Mouse (Mus musculus): ENCODE results near the gene Nudt8. TPM values are rescaled to one million over a fixed set of nuclear protein-coding genes. Genes with fewer than 3 reads are reported as not detected.
A peak's percentile ranks its signal among the peaks of the same experiment; 100 is the strongest.
"Not testable (repeated sequence)": the region's sequence is repeated elsewhere in the genome, so short reads cannot be mapped to it uniquely, and the experiment has no call there.

Nudt8 gene
- total and polyA plus RNA-seq, 2 experiments: 13.4 to 30.1 TPM

DNA sequence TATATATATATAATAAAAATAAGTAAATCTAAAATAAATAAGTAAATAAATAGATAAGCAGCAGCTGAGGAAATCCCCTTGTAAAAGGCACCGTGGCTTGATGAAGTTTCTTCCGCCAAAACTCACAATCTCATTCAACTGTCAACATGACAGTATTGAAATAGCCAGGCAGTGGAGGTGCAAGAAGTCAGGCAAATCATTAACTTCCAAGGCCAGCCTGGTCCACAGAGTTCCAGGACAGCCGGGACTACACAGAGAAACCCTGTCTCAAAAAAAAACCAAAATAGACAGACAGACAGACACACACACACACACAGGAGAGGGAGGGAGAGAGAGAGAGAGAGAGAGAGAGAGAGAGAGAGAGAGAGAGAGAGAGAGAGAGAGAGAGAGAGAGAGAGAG lies 32.9 kb downstream of the Nudt8 start:
- H3K79me2 ChIP-seq (ENCODE audit: control insufficient read depth, insufficient read depth, low read length): no peaks in the 10 kb centered on the region
- peak; percentile 95 for DNase-seq (ENCODE audit: extremely low read depth, low read depth, low spot score)
- no peak overlapping the region for H3K9ac ChIP-seq (ENCODE audit: low read depth, low read length)
- peaks cover 4% of the 10 kb centered on the region; the same call in 1 of the 2 replicates for H3K36me3 ChIP-seq (ENCODE audit: control insufficient read depth, insufficient read depth, low read length)
- peak overlapping the region; percentile 67 for H3K27ac ChIP-seq (replicated peaks; ENCODE audit: insufficient read depth, low read depth, low read length)
- H3K4me3 ChIP-seq (ENCODE audit: insufficient read depth, low read depth, low read length): no peak overlapping the region
- peaks cover 12% of the 10 kb centered on the region; the same call in 1 of the 2 replicates for H3K4me1 ChIP-seq (ENCODE audit: control insufficient read depth, insufficient read depth, low read length)
- TF ChIP-seq CTCF (IDR thresholded peaks at IDR 0.05; ENCODE audit: low read depth, low read length) (no peak), POLR2A (IDR thresholded peaks at IDR 0.05; ENCODE audit: extremely low read depth, insufficient read depth, low read length) (no peak)
- H3K27me3 ChIP-seq (ENCODE audit: control insufficient read depth, insufficient read depth, low read length): no peaks in the 10 kb centered on the region
- WGBS: 12% methylated on average over 3 of the region's 3 CpGs

DNA sequence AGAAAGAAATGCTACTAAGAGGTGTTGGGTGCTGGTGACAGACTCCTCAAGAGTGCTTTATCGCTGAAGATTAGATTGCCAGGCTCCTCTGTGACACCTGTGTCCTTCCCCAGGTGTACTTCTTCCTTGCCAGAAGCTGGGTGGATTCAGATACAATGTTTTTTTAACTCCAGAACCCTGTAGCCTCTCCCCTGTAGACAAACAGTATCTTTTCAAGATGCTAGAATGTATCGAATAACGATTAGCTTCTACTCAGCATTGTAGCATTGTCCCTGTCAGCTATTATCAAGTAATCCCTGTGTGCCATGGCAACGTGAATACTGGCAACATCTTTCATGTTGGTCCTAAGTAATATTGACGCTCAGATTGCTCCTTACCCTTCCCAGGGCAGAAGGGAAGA lies 33.4 kb downstream of the Nudt8 start:
- DNase-seq (ENCODE audit: extremely low read depth, low read depth, low spot score): peak; percentile 59
- Histone ChIP-seq H3K79me2 (ENCODE audit: control insufficient read depth, insufficient read depth, low read length) (no peaks in the 10 kb centered on the region), H3K4me1 (ENCODE audit: control insufficient read depth, insufficient read depth, low read length) (peaks cover 13% of the 10 kb centered on the region; the same call in 1 of the 2 replicates), H3K36me3 (ENCODE audit: control insufficient read depth, insufficient read depth, low read length) (peaks cover 4% of the 10 kb centered on the region; the same call in 1 of the 2 replicates), H3K27ac (replicated peaks; ENCODE audit: insufficient read depth, low read depth, low read length) (peak overlapping the region; percentile 67), H3K9ac (ENCODE audit: low read depth, low read length) (peak overlapping the region; percentile 25; the same call in 1 of the 2 replicates), H3K4me3 (ENCODE audit: insufficient read depth, low read depth, low read length) (no peak overlapping the region), H3K27me3 (ENCODE audit: control insufficient read depth, insufficient read depth, low read length) (no peaks in the 10 kb centered on the region)
- 21% methylated on average over 5 of the region's 5 CpGs for WGBS
- TF ChIP-seq CTCF (IDR thresholded peaks at IDR 0.05; ENCODE audit: low read depth, low read length) (no peak), POLR2A (IDR thresholded peaks at IDR 0.05; ENCODE audit: extremely low read depth, insufficient read depth, low read length) (no peak)

DNA sequence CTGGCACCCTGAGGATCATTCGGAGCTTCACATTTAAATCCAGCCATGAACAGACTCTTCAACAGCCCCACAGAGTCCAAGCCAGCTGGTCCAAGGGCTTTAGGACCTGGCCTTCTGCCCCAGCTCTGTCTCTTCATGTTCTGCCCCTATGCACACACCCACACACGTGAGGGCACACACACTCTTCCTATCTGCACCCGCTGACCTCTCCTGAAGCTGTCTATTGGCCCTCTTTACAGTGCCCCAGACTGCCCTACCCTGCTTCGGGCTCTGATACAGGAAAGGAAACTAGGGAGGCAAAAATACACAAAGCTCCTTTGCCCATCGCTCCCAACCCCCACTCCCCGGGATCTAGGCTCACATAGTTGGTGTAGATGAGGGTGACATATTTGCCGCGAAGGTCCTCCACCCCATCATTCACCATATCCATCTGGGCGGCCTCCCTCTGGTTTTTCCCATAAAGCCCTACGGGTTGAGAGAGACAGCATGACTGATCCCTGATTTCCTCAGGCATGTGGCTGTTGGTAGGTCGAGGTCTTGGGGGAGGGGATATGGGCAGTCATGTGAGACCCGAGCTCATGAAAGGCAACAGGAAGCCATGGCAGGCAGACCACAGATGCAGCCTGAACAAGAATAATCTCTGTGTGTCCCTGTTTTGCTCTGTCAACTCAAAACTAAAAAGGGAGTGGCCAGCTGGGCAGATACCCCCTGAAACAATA lies 36.1 kb downstream of the Nudt8 start:
- peaks cover 4% of the 10 kb centered on the region; the same call in 1 of the 2 replicates for H3K36me3 ChIP-seq (ENCODE audit: control insufficient read depth, insufficient read depth, low read length)
- 19% methylated on average over 12 of the region's 12 CpGs for WGBS
- peak overlapping the region; percentile 96 for H3K27ac ChIP-seq (replicated peaks; ENCODE audit: insufficient read depth, low read depth, low read length)
- no peaks in the 10 kb centered on the region for H3K79me2 ChIP-seq (ENCODE audit: control insufficient read depth, insufficient read depth, low read length)
- peak overlapping the region; percentile 89 for H3K9ac ChIP-seq (ENCODE audit: low read depth, low read length)
- TF ChIP-seq POLR2A (IDR thresholded peaks at IDR 0.05; ENCODE audit: extremely low read depth, insufficient read depth, low read length) (0 out of 2 replicates have a peak, but pooled peaks have one; percentile 1), CTCF (IDR thresholded peaks at IDR 0.05; ENCODE audit: low read depth, low read length) (no peak)
- peak; percentile 86 for DNase-seq (ENCODE audit: extremely low read depth, low read depth, low spot score)
- no peaks in the 10 kb centered on the region for H3K27me3 ChIP-seq (ENCODE audit: control insufficient read depth, insufficient read depth, low read length)
- H3K4me3 ChIP-seq (ENCODE audit: insufficient read depth, low read depth, low read length): peak overlapping the region; percentile 59
- H3K4me1 ChIP-seq (ENCODE audit: control insufficient read depth, insufficient read depth, low read length): peaks cover 13% of the 10 kb centered on the region; the same call in 1 of the 2 replicates

DNA sequence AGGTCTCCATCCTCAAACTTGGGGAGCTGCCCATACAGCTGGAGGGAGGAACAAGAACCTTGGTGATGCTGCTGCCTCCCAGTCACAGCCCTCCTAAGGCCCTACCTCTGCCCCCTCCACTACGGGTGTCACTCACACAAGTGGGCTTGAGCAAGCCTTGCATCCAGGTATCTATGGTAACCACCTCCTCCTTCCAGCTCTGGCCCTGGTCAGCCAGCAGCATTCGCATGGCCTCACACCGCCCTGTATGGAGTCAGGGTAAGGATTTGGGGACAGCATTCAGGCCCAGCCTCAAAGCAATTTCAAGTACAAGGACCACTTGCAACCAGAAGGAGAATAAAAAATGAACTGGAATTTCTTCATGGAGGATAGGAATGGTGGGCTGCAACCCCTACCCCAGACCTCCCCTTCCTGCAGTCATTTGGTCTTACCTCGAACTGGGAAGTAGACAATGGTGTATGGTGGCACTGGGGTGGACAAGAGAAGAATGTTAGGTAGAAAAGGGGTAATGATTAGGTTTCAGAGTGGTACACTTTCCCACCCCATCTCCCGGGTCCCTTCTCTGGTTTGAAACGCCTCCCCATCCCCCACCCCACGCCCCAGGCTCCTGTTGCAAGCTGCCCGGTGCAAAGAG lies 36.9 kb downstream of the Nudt8 start:
- Histone ChIP-seq H3K9ac (ENCODE audit: low read depth, low read length) (peak overlapping the region; percentile 85), H3K4me3 (ENCODE audit: insufficient read depth, low read depth, low read length) (peak overlapping the region; percentile 79), H3K27ac (replicated peaks; ENCODE audit: insufficient read depth, low read depth, low read length) (peak overlapping the region; percentile 82), H3K4me1 (ENCODE audit: control insufficient read depth, insufficient read depth, low read length) (peaks cover 13% of the 10 kb centered on the region; the same call in 1 of the 2 replicates)
- H3K79me2 ChIP-seq (ENCODE audit: control insufficient read depth, insufficient read depth, low read length); H3K36me3 ChIP-seq (ENCODE audit: control insufficient read depth, insufficient read depth, low read length); H3K27me3 ChIP-seq (ENCODE audit: control insufficient read depth, insufficient read depth, low read length); DNase-seq (ENCODE audit: extremely low read depth, low read depth, low spot score): not testable (repeated sequence)
- WGBS: 4% methylated on average over 7 of the region's 8 CpGs

DNA sequence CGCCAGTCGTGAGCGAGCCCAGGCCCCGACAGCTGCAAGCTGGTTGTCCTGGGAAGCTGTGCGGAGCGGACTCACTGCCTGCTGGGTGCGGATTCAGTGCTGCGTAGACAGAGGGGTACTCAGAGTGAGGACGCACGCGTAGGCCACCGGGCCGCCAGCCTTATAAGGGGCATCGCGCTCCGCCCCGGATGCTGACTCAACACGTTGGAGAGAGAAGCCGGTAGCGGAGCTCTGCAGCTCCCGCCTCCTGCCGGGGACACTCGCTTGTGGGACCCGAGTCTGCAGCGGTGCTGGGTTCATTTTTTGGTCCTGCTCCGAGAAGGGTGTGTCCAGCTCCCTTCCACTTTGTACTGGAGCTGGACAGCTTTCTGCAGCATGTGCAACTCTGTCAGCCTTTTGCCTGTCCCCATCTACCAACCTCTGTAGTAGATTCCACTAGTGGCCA lies 37.4 kb downstream of the Nudt8 start, which contains the start of gene Gstp1:
TSS of gene Gstp1 (minus strand) at position 198 of the 445 bp plus-strand sequence.
- H3K9ac ChIP-seq (ENCODE audit: low read depth, low read length): peak within 1 kb of the TSS; percentile 89
- H3K27ac ChIP-seq (replicated peaks; ENCODE audit: insufficient read depth, low read depth, low read length): peak within 1 kb of the TSS; percentile 96
- TF ChIP-seq POLR2A (IDR thresholded peaks at IDR 0.05; ENCODE audit: extremely low read depth, insufficient read depth, low read length) (peak; percentile 100), CTCF (IDR thresholded peaks at IDR 0.05; ENCODE audit: low read depth, low read length) (peak; percentile 51)
- 1% methylated on average over 26 of the region's 26 CpGs for WGBS
- H3K79me2 ChIP-seq (ENCODE audit: control insufficient read depth, insufficient read depth, low read length): no peaks in the 10 kb centered on the region
- peak within 1 kb of the TSS; percentile 79 for H3K4me3 ChIP-seq (ENCODE audit: insufficient read depth, low read depth, low read length)
- H3K27me3 ChIP-seq (ENCODE audit: control insufficient read depth, insufficient read depth, low read length): no peaks in the 10 kb centered on the region
- H3K4me1 ChIP-seq (ENCODE audit: control insufficient read depth, insufficient read depth, low read length): peaks cover 10% of the 10 kb centered on the region; the same call in 1 of the 2 replicates
- H3K36me3 ChIP-seq (ENCODE audit: control insufficient read depth, insufficient read depth, low read length): peaks cover 4% of the 10 kb centered on the region; the same call in 1 of the 2 replicates
- peak; percentile 89 for DNase-seq (ENCODE audit: extremely low read depth, low read depth, low spot score)

DNA sequence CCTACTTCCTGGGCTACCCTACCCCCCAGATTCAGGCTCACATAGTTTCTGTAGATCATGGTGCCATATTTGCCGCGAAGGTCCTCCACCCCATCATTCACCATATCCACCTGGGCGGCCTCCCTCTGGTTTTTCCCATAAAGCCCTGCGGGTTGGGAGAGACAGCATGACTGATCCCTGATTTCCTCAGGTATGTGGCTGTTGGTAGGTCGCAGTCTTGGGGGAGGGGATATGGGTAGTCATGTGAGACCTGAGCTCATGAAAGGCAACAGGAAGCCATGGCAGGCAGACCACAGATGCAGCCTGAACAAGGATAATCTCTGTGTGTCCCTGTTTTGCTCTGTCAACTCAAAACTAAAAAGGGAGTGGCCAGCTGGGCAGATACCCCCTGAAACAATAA lies 40.6 kb downstream of the Nudt8 start:
- H3K4me1 ChIP-seq (ENCODE audit: control insufficient read depth, insufficient read depth, low read length); H3K9ac ChIP-seq (ENCODE audit: low read depth, low read length); DNase-seq (ENCODE audit: extremely low read depth, low read depth, low spot score); H3K4me3 ChIP-seq (ENCODE audit: insufficient read depth, low read depth, low read length); H3K36me3 ChIP-seq (ENCODE audit: control insufficient read depth, insufficient read depth, low read length); H3K27me3 ChIP-seq (ENCODE audit: control insufficient read depth, insufficient read depth, low read length); H3K79me2 ChIP-seq (ENCODE audit: control insufficient read depth, insufficient read depth, low read length); H3K27ac ChIP-seq (replicated peaks; ENCODE audit: insufficient read depth, low read depth, low read length): not testable (repeated sequence)
- WGBS: 97% methylated on average over 5 of the region's 5 CpGs

DNA sequence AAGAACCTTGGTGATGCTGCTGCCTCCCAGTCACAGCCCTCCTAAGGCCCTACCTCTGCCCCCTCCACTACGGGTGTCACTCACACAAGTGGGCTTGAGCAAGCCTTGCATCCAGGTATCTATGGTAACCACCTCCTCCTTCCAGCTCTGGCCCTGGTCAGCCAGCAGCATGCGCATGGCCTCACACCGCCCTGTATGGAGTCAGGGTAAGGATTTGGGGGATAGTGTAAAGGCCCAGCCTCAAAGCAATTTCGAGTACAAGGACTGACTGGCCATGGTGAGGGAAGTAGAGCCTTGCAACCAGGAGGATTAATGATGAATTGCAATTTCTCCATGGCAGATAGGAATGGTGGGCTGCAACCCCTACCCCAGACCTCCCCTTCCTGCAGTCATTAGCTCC lies 41.1 kb downstream of the Nudt8 start:
- H3K4me3 ChIP-seq (ENCODE audit: insufficient read depth, low read depth, low read length); H3K79me2 ChIP-seq (ENCODE audit: control insufficient read depth, insufficient read depth, low read length); DNase-seq (ENCODE audit: extremely low read depth, low read depth, low spot score); H3K27me3 ChIP-seq (ENCODE audit: control insufficient read depth, insufficient read depth, low read length); H3K36me3 ChIP-seq (ENCODE audit: control insufficient read depth, insufficient read depth, low read length); H3K9ac ChIP-seq (ENCODE audit: low read depth, low read length); H3K27ac ChIP-seq (replicated peaks; ENCODE audit: insufficient read depth, low read depth, low read length): not testable (repeated sequence)
- WGBS: 94% methylated on average over 4 of the region's 4 CpGs
- peaks cover 10% of the 10 kb centered on the region for H3K4me1 ChIP-seq (ENCODE audit: control insufficient read depth, insufficient read depth, low read length)
